Mouse (Mus musculus) ovary, postnatal 36 days (tissue): Measurements from ENCODE around the gene Vim.
A peak's percentile ranks its signal among the peaks of the same experiment; 100 is the strongest.

Experiments used
- DNase-seq: peaks from one replicate; pipeline ENCODE4 v3.0.0; 2022; ENCODE audit warnings: low spot score, mixed read lengths

Gene Vim

GRCm38 (mm10) chr2:13573408-13574065 is at the start of gene Vim:
Gene Vim, plus strand, starts transcription at chr2:13573927.
- DNase-seq, result peak; percentile 88

DNA sequence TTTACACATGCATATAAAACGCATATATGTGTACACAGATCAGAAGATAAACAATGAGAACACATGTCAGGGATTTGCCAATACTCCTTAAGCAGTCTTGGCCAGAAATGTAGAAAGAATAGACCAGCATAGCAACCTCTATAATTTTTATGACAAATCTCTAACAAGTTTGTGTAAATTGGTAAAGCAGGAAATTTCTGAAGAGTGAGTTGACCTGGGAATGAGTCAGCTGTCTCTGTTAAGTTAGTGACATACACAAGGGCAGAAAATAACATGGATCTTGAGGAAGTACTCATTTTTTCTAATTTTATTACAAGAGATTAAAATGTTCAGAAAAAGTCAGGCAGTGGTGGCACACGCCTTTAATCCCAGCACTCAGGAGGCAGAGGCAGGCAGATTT is 47.5 kb upstream of the Vim start:
- no peak for DNase-seq

- no peak for DNase-seq
These were observed 46.6 kb upstream of the Vim start for GRCm38 (mm10) chr2:13527125-13527524.

DNA sequence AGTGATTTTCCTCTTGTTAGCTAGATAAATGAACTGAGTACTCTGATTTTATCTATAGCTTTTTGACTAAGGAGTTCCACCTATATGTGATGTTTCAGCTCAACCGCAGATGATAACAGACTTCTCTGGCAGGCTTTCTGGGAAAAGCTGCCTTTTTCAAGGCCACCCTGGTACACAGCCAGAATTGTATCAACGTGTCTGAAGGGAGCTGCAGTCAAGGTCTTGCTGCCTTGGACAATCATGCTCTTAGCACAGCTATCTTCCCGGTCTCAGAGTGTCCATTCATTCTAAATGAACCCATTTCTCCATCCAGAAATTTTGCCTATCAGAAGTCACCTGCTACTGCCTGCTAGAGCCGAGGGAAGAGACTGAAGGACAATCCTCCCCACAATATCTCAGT is 46.2 kb upstream of the Vim start:
- peak; percentile 39 for DNase-seq

DNA sequence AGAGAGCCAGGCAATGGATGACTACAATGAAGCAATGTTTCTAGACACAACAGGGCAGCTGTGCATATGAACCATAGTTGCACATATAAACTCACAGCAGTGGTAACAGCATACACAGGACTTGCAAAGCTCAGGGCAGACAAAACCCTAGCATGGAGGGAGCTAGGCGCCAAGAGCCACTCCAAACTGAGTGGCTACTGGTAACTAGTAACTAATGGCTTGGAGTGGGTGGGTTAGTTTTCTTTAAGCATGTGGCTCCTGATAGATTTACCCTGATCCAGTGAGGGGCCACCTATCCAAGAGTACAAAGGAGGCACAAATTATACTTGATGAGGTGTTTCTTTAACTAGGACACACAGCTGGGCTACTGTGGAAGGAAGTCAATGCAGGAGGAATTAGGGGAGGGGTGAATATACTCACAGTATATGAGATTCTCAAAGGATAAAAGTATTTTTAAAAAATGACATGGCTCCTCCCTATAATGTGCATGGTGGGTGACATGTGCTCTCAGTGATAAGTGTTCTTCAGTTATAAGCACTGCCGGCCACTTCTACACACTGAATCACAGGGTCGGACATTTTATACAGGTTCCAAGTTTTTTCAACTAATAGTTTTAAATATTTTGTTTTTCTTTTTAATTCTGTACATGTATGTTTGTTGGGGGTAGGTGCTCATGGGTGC is 44.3 kb upstream of the Vim start:
- DNase-seq, result no peak

DNA sequence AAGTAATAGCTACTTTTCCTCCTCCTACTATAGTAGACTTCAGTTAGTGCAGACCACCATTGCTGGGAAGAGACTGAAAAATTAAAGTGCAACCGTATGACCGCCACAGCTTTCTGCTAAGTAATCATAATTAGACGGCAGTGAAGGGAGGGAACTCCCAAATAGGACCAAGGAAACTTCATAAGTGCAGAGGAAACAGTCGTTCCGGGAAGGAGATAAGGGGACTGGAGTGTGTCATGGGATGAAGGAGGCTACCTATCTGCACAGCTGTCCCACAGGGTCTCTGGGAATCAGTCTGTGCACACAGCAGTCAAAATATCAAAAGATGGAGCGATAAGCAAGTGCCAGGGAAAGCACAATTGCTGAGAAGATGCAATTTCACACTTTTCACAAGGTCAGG is 43.1 kb upstream of the Vim start:
- DNase-seq, result no peak

DNA sequence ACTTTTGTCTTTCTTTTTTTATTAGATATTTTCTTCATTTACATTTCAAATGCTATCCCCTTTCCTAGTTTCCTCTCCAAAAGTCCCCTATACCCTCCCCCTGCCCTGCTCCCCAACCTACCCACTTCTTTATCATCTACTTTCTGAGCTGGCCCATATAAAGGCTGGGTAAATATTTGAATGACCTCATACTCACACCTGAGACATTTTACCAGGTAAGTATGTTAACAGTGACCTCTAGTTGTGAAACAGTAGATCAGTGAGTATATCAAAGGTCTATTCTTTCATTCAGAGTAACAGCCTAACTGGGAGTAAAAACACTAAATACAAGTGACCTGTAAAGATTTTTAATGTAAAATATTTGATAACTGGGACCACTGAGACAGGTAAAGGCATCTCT is 37.0 kb upstream of the Vim start:
- no peak for DNase-seq

GRCm38 (mm10) chr2:13537733-13538132 is 36.0 kb upstream of the Vim start:
- DNase-seq, result no peak

GRCm38 (mm10) chr2:13538258-13538657 is 35.5 kb upstream of the Vim start:
- DNase-seq, result no peak

DNA sequence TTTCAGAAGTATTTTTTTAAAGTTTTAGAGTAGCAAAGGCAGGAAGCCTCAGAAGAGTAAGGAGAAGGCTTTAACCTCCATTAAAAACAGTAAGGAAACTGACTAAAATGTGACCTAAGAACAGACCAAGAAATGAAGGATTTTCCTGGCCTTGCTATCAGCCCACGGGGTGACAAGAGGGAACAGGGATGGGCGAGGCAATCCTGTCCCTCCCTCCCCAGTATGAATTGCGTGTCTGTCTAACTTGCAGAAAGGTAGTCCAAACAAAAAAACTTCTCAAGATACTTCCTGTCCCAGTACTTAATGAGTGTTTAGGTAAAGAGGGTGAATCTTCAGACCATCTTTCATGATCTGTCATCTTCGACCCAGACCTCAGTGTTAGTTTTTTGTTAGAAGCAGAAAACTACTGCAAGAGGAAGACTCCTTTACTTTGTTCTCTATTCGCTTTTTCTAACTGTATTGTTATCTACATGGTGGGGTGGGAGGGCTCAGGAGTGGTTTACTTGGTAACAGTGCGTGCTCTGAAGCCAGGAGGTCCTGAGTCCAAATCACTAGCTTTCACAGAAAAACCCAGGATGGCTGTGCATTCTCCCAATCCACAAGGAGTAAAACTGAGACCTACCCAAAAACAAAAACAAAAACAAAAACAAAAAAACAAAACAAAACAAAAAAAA is 34.9 kb upstream of the Vim start:
- no peak for DNase-seq

DNA sequence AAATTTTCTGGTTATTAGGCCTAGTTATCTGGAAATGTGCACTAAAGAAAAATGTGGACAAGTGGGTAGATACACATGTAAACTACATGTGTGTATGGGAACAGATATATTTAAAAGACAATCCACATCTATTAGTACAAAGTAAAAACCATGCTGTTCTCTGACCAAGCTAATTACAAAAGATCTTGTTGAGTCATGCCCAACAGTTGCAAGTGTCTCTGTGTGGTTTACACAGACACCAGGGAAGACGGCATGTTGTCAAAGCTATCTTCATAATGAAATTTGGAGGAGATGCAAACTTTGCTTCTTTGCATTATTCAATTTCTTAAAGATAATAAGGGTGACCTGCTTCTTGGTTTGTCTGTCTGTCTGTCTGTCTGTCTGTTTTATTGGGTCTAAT is 33.9 kb upstream of the Vim start:
- DNase-seq, result no peak

DNA sequence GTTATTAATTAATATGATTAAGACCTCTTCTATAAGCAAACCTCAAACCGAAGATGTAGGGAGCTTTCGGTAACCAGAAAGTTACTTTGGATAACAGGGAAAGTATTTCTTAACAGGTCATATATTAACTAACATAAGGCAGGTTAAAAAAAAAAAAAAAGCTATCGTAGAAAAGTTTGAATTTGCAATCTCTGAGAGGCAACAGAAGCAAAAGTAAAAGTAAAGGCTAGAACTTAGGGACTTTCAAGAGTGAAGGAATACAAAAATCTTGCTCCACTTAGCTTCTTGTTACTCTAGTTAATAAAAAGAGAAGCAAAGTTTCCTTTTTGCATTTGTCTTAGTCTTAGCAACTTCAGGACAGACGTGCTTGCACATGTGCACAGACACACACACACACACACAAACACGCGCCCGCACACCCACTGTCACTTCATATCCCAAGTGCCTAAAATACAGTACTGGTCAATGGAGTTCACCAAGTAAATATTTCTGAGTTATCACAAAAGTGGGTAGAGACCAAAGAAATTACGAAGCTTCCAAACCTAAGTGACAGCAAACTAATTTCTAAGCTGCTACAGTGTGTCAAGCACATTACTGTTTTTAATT is 30.1 kb upstream of the Vim start:
- no peak for DNase-seq

GRCm38 (mm10) chr2:13544193-13544824 is 29.4 kb upstream of the Vim start, which contains the start of gene Trdmt1:
Gene Trdmt1, minus strand, starts transcription at chr2:13544668.
- DNase-seq, result peak; percentile 85

DNA sequence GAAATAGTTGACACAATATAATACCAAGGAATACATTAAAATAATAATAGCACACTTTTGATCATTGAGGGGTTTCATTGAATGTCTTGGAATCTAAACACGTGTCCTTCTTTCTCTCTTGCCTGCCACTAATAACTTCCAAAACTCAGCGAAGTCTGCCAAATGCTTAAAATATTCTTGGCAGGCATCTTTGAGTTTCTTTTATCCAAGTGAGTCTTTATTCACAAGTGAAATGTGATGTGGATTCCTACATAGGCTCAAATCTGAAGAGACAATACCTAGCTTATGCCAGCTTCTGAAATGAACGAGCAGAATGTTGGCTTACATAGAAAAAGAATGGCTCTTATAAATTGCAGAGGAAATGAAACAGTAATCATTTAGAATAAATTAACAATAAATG is 25.0 kb upstream of the Vim start:
- no peak for DNase-seq

DNA sequence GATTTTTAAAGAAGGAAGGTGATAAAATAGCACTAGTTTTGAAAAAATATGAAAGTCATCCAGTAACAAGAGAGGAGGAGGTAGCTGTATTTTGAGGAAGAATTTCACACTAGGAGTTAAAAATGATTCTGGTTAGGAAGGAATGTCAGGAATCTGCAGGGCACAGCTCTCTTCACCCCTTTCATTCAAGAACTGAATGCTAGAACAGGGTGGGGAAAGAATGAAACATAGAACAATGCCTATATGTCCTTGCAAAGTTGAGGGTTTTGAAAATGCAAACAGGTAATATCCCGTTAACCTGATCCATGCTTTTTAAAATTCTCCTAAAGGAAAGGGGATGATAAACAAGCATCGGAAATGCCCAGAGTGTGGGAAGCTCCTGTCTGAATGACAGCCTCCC is 19.8 kb upstream of the Vim start:
- no peak for DNase-seq

- DNase-seq, result no peak
These were observed 17.5 kb upstream of the Vim start for GRCm38 (mm10) chr2:13556239-13556638.

- no peak for DNase-seq
These were observed 16.3 kb upstream of the Vim start for GRCm38 (mm10) chr2:13557145-13558030.

DNA sequence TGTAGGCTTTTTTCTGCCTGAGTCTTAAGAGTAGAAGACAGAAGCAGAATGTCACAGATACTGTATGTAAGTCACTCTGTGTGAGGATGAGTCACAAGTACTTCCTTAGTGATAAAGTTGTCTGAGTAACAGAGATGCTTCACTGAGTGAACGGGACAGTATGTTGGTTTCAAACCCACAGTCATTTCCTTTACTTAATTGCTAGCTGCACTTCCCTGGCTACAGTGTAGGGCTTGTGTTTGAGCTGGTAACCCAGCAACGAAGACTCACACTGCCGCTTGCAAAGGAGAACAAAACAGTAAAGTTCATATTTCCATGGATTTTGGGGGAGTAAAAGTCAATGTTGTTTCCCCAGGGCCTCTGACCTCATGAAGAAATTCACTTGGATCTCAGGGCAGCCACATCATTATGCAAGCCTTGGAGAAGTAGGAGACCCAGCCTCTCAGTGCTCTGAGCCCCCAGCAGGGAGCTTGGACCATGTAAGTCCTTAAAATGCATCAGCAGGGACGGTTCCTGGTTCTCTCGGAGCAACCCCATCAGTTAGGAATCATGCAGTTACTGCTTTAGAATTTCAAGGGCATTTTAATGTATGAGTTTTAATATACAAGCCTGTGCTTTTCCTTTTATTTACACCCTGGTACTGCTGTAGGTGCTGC is 15.0 kb upstream of the Vim start:
- DNase-seq, result no peak

DNA sequence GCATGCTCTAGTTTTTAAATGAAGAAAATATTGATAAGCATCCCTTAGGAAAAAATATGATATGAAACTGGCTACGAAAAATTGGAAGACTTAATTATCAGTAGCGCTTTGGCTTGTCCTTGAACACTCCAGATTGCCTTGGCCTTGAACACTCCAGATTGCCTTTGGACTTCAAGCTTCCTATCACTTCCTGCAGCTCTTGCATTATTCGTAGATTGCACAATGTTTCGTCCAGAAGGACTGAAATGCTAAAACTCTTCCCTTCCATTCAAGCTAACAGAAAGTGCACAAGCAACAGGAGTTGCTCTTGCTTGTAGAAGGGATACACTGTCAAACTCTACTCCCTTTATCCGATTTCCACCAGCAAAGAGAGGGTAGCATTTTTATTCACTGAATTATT is 14.4 kb upstream of the Vim start:
- no peak for DNase-seq

DNA sequence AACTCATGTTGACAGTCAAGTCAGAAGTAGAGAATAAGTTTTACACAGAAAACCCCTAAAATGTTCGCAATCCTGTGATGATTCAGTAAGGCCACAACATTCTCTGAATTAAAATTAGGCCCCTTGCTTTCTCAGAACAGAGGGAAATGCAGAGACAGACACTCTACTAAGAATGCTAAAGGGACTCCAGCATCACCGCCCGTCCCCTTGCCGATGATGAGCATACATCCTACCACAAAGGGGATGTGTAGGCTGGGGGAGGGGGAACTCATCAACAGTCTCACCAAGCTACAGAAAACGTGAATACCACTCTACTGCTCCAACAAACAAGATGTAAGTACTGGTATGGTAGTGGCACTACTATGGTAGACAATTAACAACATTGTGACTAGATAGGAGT is 14.0 kb upstream of the Vim start:
- no peak for DNase-seq

- DNase-seq, result no peak
These were observed 13.3 kb upstream of the Vim start for GRCm38 (mm10) chr2:13560396-13560795.
